Mouse (Mus musculus) embryonic fibroblast, embryonic 13.5 days (primary cell): ENCODE results near the gene Gm42417.

Source experiments
- CTCF ChIP-seq: IDR thresholded peaks from 2 replicates; pipeline ENCODE4 v1.5.1; 2011; ENCODE audit warnings: mild to moderate bottlenecking, control low read depth, low read length, moderate library complexity, borderline replicate concordance; ENCODE audit not compliant: insufficient read depth
- POLR2A ChIP-seq: IDR thresholded peaks from 2 replicates; pipeline ENCODE4 v1.6.1; 2011; ENCODE audit warnings: low read depth, mild to moderate bottlenecking, control low read depth, low read length, moderate library complexity

DNA sequence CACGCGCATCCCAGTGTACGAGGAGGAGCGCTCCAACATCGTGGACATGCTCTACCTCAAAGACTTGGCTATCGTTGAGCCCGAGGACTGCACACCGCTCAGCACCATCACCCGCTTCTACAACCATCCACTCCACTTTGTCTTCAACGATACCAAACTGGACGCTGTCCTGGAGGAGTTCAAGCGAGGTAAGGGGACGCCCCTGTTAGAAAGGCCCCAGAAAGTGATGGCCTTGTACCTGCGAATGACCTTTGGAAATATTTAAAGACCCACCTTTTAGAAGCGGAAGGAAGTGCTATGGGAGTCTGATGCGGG lies 26.3 kb downstream of the Gm42417 start:
- TF ChIP-seq CTCF: no peak
- no peak for TF ChIP-seq POLR2A
